Mouse (Mus musculus): Measurements from ENCODE around the gene Rundc3a. TPM values are rescaled to one million over a fixed set of nuclear protein-coding genes. Genes with fewer than 3 reads are reported as not detected.

Rundc3a gene
- polyA plus RNA-seq, 1 experiment from 2014 or later: 1.7 TPM

DNA sequence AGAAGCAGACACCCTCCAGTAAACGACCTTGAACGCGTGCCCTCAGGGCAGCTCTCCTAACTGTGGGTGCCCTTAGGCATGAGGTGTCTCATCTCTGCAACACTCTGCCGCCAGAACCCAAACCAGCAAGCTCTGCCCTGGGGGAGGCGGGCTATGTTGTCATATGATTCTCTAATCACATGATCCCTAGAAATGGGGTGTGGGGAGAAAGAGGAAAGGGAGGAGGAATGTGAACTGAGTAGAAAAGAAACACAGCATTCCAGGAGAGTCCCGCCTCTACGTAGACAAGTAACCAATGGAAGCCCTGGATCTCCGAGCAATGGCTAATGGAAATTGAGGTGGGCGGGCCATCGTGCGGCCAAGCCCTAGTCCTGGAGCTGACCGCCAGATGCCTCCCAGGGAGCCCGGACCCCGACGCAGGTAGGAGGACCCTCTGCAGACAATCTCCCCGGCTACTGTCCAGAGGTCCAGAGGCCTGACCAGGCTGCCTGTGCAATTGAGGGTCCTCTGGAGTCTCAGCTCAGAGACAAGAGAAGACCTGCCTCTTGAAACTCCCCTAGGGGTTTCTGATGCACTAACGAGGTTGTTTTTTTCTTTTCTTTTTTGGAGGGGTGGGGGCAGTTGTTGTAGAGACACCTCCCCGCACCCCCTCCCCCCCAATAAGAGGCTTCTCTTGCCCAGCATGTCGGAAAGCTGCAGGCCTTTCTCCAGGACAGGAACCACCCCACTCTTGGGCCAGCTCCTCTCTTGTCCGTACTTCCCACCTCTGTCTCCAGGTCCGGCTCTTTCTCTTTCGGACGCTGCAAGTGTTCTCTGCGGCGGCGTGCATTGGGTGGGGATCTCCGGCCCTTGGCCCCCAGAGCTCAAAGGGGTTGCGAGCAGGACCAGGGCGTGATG lies 37.2 kb downstream of the Rundc3a start, which contains the start of gene Grn:
Grn (plus strand) TSS at position 195 of the 897 bp plus-strand sequence.
- ATAC-seq (ENCODE audit: extremely low read depth, insufficient number of reproducible peaks, low FRiP score, low TSS enrichment): peak; percentile 86
- H3K4me1 ChIP-seq: peaks cover 33% of the 10 kb centered on the region
- no peaks in the 10 kb centered on the region for H3K9me3 ChIP-seq
- peak within 1 kb of the TSS; percentile 88 for H3K9ac ChIP-seq
- under 1% methylated on average over 29 of the region's 29 CpGs for WGBS
- H3K27me3 ChIP-seq (replicated peaks): no peaks in the 10 kb centered on the region
- peaks cover 22% of the 10 kb centered on the region for H3K36me3 ChIP-seq
- peak within 1 kb of the TSS; percentile 91 for H3K27ac ChIP-seq (replicated peaks)
- peak within 1 kb of the TSS; percentile 81 for H3K4me3 ChIP-seq
- peak within 1 kb of the TSS; percentile 93 for H3K4me2 ChIP-seq

DNA sequence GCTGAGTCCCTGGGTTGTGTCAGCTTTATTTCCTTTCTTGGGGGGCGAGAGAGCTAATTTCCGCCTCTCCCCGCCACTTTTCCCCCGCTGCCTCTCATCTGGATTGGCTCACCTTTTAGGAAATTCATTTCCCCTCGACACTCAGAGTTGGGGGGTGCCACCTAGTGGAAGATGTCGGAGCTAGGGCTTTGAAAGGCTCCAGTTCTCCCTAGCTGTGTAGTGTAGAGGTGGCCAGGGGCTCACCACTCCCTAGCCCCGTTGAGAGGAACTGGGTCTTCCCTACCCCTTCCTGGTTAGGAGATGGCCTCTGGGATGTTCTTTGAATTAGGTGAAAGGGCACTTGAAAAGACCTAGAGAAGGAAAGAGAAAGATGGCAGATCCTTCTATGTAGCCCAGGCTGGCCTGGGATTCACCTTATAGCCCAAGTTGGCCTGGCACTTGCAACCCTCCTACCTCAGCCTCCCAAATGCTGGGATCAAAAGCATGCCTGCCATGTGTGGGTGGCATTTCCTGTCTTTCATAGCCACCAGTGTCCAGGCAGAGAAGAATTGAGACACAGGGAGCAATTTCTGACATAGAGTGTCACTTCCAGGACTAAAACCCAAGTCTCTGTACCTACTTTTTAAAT lies 37.9 kb downstream of the Rundc3a start:
- H3K4me3 ChIP-seq: peak overlapping the region; percentile 81
- peak overlapping the region; percentile 93 for H3K4me2 ChIP-seq
- H3K36me3 ChIP-seq: peaks cover 30% of the 10 kb centered on the region
- H3K9ac ChIP-seq: peak overlapping the region; percentile 88
- 0% methylated on average over 7 of the region's 7 CpGs for WGBS
- no peaks in the 10 kb centered on the region for H3K27me3 ChIP-seq (replicated peaks)
- H3K9me3 ChIP-seq: no peaks in the 10 kb centered on the region
- H3K27ac ChIP-seq (replicated peaks): peak overlapping the region; percentile 91
- H3K4me1 ChIP-seq: peaks cover 39% of the 10 kb centered on the region
- ATAC-seq (ENCODE audit: extremely low read depth, insufficient number of reproducible peaks, low FRiP score, low TSS enrichment): peak; percentile 28; the same call in 1 of the 2 replicates

DNA sequence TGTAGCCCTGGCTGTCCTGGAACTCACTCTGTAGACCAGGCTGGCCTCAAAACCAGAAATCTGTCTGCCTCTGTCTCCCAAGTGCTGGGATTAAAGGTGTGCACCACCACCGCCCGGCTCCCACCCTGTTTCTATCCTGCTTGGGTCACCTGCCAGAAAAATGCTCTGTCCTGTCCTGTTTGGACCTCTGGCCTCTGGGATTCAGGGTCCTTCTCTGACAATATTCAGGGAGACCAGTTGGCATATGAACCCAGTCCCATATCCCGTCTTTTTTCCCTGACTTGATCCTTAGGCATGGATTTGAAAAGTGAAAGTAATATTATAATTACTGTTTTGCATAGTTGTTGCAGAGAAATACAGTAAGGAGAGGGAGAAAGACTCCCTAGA lies 38.5 kb downstream of the Rundc3a start:
- H3K27me3 ChIP-seq (replicated peaks): no peaks in the 10 kb centered on the region
- no peaks in the 10 kb centered on the region for H3K9me3 ChIP-seq
- H3K4me3 ChIP-seq: peak overlapping the region; percentile 14; the same call in 1 of the 2 replicates
- no peak overlapping the region for H3K27ac ChIP-seq (replicated peaks)
- WGBS: 71% methylated on average over 3 of the region's 3 CpGs
- H3K9ac ChIP-seq: peak overlapping the region; percentile 71
- peaks cover 43% of the 10 kb centered on the region for H3K4me1 ChIP-seq
- peaks cover 35% of the 10 kb centered on the region for H3K36me3 ChIP-seq
- no peak for ATAC-seq (ENCODE audit: extremely low read depth, insufficient number of reproducible peaks, low FRiP score, low TSS enrichment)
- H3K4me2 ChIP-seq: peak overlapping the region; percentile 24

DNA sequence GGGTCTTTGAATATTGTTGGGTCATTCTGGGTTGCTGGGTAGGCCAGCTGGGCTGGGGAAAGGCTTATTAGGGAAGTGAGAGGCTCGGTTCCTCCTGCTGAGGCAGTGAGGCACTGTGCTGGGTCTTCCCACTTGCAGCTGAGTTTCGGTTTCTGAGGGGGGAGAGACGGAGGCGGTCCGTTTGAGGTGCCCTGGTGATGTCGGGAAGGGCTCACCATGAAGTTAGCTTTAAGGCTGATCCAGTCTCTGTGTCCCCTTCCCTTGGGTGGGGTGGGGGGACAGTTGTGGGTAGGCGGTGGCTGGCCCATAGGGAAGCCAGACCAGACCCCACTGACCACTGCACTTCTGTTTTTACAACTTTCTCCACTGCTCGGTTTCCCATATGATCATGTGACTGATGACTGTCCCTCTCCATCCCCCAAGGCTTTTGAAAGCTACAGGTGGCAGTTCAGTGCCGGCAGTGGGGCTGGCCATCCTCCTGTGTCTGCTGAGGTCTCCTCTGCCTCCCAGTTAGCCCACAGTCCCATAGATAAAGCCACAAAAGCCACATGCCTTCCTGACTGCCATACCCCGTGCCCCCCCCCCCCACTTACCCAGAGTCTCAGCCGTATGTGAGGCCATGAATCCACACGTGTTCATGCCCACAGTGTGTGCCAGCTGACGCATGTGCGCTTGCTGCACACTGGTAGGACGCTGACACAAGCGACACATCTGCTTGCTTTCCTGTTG lies 39.1 kb downstream of the Rundc3a start:
- Histone ChIP-seq H3K9ac (peak overlapping the region; percentile 71), H3K4me2 (peak overlapping the region; percentile 24), H3K4me1 (peaks cover 48% of the 10 kb centered on the region), H3K27ac (replicated peaks) (no peak overlapping the region), H3K9me3 (no peaks in the 10 kb centered on the region), H3K4me3 (peak overlapping the region; percentile 14; the same call in 1 of the 2 replicates), H3K36me3 (peaks cover 39% of the 10 kb centered on the region), H3K27me3 (replicated peaks) (no peaks in the 10 kb centered on the region)
- whole genome bisulfite sequencing: 53% methylated on average over 16 of the region's 16 CpGs
- no peak for ATAC-seq (ENCODE audit: extremely low read depth, insufficient number of reproducible peaks, low FRiP score, low TSS enrichment)

DNA sequence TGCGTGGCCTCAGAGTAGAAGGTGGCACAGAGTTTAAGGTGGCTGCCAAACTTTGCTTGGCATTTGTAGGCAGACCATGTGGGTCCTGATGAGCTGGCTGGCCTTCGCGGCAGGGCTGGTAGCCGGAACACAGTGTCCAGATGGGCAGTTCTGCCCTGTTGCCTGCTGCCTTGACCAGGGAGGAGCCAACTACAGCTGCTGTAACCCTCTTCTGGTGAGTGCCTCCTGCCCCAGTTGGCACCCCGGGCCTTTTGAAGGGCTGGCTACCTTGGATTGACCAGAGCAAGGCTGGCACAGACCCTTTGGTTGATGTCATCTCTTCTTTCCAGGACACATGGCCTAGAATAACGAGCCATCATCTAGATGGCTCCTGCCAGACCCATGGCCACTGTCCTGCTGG lies 39.7 kb downstream of the Rundc3a start:
- Histone ChIP-seq H3K9me3 (no peaks in the 10 kb centered on the region), H3K4me3 (no peak overlapping the region), H3K4me1 (peaks cover 54% of the 10 kb centered on the region), H3K4me2 (peak overlapping the region; percentile 24; the same call in 1 of the 2 replicates), H3K27ac (replicated peaks) (no peak overlapping the region), H3K27me3 (replicated peaks) (no peaks in the 10 kb centered on the region), H3K9ac (peak overlapping the region; percentile 50; the same call in 1 of the 2 replicates), H3K36me3 (peaks cover 46% of the 10 kb centered on the region)
- 85% methylated on average over 6 of the region's 6 CpGs for WGBS
- no peak for ATAC-seq (ENCODE audit: extremely low read depth, insufficient number of reproducible peaks, low FRiP score, low TSS enrichment)

DNA sequence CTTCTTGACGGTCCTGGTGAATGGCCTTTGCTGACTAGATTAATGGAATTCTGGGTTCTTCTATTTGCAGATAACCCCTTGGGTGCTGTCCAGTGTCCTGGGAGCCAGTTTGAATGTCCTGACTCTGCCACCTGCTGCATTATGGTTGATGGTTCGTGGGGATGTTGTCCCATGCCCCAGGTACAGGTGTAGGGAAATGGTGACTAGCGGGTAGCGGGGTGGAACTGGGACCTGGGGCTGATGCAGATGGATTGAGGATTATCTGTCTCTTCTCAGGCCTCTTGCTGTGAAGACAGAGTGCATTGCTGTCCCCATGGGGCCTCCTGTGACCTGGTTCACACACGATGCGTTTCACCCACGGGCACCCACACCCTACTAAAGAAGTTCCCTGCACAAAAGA lies 40.7 kb downstream of the Rundc3a start:
- H3K4me1 ChIP-seq: peaks cover 63% of the 10 kb centered on the region

DNA sequence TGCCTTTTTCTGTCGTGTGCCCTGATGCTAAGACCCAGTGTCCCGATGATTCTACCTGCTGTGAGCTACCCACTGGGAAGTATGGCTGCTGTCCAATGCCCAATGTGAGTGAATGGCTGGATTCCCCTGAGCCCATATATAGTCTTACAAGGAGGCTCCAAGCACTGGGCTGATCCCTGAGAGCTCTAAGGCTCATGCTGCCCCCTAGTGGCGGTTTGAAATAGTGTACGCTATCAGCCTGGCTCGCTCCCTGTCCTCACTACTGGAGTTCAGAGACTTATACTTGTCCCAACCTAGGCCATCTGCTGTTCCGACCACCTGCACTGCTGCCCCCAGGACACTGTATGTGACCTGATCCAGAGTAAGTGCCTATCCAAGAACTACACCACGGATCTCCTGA lies 41.2 kb downstream of the Rundc3a start:
- 13% methylated on average over 7 of the region's 7 CpGs for WGBS
- H3K4me1 ChIP-seq: peaks cover 58% of the 10 kb centered on the region

More for the DNA sequence above, 40.7 kb downstream of the Rundc3a start:
- no peak for ATAC-seq (ENCODE audit: extremely low read depth, insufficient number of reproducible peaks, low FRiP score, low TSS enrichment)
- Histone ChIP-seq H3K9ac (peak overlapping the region; percentile 28; the same call in 1 of the 2 replicates), H3K27me3 (replicated peaks) (peaks cover 4% of the 10 kb centered on the region; the same call in 1 of the 2 replicates), H3K4me2 (no peak overlapping the region), H3K36me3 (peaks cover 55% of the 10 kb centered on the region), H3K4me3 (no peak overlapping the region), H3K27ac (replicated peaks) (no peak overlapping the region), H3K9me3 (no peaks in the 10 kb centered on the region)
- WGBS: 90% methylated on average over 7 of the region's 7 CpGs

DNA sequence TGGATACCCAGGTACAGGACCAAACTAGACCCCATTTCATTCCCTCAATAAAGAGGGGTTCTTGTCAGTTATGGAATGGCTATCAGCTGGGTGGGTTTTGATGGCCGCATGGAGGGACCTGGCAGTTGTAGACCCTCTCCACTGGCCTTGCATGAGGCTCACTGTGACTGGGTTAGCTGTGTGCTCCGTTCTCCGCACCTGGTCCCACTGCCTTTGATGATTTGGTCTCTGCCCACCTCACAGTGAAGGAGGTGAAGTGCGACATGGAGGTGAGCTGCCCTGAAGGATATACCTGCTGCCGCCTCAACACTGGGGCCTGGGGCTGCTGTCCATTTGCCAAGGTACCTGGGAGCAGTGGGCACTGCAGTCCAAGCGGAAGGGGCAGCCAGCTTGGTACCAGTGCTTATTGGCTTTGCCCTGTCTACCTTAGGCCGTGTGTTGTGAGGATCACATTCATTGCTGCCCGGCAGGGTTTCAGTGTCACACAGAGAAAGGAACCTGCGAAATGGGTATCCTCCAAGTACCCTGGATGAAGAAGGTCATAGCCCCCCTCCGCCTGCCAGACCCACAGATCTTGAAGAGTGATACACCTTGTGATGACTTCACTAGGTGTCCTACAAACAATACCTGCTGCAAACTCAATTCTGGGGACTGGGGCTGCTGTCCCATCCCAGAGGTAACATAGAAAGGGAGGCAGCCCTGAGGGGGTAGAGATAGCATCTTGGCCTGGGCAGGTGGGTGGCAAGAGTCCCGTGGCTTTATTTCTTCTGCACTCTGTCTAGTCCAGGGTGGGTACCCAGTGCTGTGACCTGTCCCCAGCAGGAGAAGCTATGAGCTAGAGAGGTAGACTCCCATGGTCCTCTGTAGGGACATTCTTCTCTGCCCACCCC lies 41.9 kb downstream of the Rundc3a start:
- Histone ChIP-seq H3K4me3 (no peak overlapping the region), H3K9ac (peak overlapping the region; percentile 37; the same call in 1 of the 2 replicates), H3K36me3 (peaks cover 67% of the 10 kb centered on the region), H3K4me2 (no peak overlapping the region), H3K27ac (replicated peaks) (no peak overlapping the region), H3K4me1 (peaks cover 54% of the 10 kb centered on the region), H3K27me3 (replicated peaks) (peaks cover 15% of the 10 kb centered on the region), H3K9me3 (no peaks in the 10 kb centered on the region)
- WGBS: 79% methylated on average over 11 of the region's 11 CpGs
- no peak for ATAC-seq (ENCODE audit: extremely low read depth, insufficient number of reproducible peaks, low FRiP score, low TSS enrichment)

More for the DNA sequence above, 41.2 kb downstream of the Rundc3a start:
- Histone ChIP-seq H3K27ac (replicated peaks) (no peak overlapping the region), H3K9ac (peak overlapping the region; percentile 37), H3K4me2 (no peak overlapping the region), H3K4me3 (no peak overlapping the region), H3K27me3 (replicated peaks) (peaks cover 9% of the 10 kb centered on the region), H3K9me3 (no peaks in the 10 kb centered on the region), H3K36me3 (peaks cover 61% of the 10 kb centered on the region)
- no peak for ATAC-seq (ENCODE audit: extremely low read depth, insufficient number of reproducible peaks, low FRiP score, low TSS enrichment)

DNA sequence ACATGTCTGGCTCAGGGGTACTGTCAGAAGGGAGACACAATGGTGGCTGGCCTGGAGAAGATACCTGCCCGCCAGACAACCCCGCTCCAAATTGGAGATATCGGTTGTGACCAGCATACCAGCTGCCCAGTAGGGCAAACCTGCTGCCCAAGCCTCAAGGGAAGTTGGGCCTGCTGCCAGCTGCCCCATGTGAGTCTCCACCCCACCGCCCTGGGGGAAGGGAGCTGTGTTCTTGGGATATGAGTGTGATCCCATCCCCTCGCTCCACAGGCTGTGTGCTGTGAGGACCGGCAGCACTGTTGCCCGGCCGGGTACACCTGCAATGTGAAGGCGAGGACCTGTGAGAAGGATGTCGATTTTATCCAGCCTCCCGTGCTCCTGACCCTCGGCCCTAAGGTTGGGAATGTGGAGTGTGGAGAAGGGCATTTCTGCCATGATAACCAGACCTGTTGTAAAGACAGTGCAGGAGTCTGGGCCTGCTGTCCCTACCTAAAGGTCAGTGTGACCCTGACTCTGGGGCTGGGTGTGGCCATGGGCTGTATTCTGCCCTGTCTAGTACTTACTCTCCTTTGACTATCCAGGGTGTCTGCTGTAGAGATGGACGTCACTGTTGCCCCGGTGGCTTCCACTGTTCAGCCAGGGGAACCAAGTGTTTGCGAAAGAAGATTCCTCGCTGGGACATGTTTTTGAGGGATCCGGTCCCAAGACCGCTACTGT lies 42.7 kb downstream of the Rundc3a start:
- Histone ChIP-seq H3K9ac (0 out of 2 replicates have a peak overlapping the region, but pooled peaks have one; percentile 8), H3K4me2 (no peak overlapping the region), H3K9me3 (no peaks in the 10 kb centered on the region), H3K4me3 (no peak overlapping the region), H3K27me3 (replicated peaks) (peaks cover 15% of the 10 kb centered on the region), H3K27ac (replicated peaks) (no peak overlapping the region), H3K4me1 (peaks cover 54% of the 10 kb centered on the region), H3K36me3 (peaks cover 76% of the 10 kb centered on the region)
- 84% methylated on average over 18 of the region's 18 CpGs for WGBS
- ATAC-seq (ENCODE audit: extremely low read depth, insufficient number of reproducible peaks, low FRiP score, low TSS enrichment): no peak

DNA sequence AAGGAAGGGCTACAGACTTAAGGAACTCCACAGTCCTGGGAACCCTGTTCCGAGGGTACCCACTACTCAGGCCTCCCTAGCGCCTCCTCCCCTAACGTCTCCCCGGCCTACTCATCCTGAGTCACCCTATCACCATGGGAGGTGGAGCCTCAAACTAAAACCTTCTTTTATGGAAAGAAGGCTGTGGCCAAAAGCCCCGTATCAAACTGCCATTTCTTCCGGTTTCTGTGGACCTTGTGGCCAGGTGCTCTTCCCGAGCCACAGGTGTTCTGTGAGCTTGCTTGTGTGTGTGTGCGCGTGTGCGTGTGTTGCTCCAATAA lies 43.2 kb downstream of the Rundc3a start:
- 80% methylated on average over 10 of the region's 10 CpGs for WGBS
- H3K27ac ChIP-seq (replicated peaks): no peak overlapping the region
- ATAC-seq (ENCODE audit: extremely low read depth, insufficient number of reproducible peaks, low FRiP score, low TSS enrichment): no peak
- peaks cover 81% of the 10 kb centered on the region for H3K36me3 ChIP-seq
- no peak overlapping the region for H3K4me3 ChIP-seq
- no peaks in the 10 kb centered on the region for H3K9me3 ChIP-seq
- peaks cover 49% of the 10 kb centered on the region for H3K4me1 ChIP-seq
- H3K9ac ChIP-seq: no peak overlapping the region
- peaks cover 15% of the 10 kb centered on the region for H3K27me3 ChIP-seq (replicated peaks)
- H3K4me2 ChIP-seq: no peak overlapping the region
